Mouse (Mus musculus) embryonic facial prominence, embryonic 12.5 days (tissue): Measurements from ENCODE around the gene Ecel1. TPM values are rescaled to one million over a fixed set of nuclear protein-coding genes. Genes with fewer than 3 reads are reported as not detected.
A peak's percentile ranks its signal among the peaks of the same experiment; 100 is the strongest.

ENCODE experiments used
- ATAC-seq: fragments of 200-750 bp; cut with Nextera tagmentation; 2 replicates; pipeline ENCODE4 v1.8.0; 2017; ENCODE audit not compliant: insufficient number of reproducible peaks, insufficient read depth, low FRiP score, low TSS enrichment
- H3K27ac ChIP-seq: fragments of 300-500 bp; sonication (generic); 2 replicates; pipeline ENCODE4 v1.5.1; 2016; ENCODE audit warnings: mild to moderate bottlenecking
- H3K27me3 ChIP-seq: fragments of 300-500 bp; sonication (generic); 2 replicates; pipeline ENCODE4 v1.6.1; 2016; ENCODE audit warnings: mild to moderate bottlenecking, moderate library complexity
- H3K36me3 ChIP-seq: fragments of 300-500 bp; sonication (generic); 2 replicates; pipeline ENCODE4 v1.6.1; 2016; ENCODE audit warnings: mild to moderate bottlenecking
- H3K4me1 ChIP-seq: fragments of 300-500 bp; sonication (generic); 2 replicates; pipeline ENCODE4 v1.6.1; 2016
- H3K4me2 ChIP-seq: fragments of 300-500 bp; sonication (generic); replicated peaks from 2 replicates; pipeline ENCODE4 v1.6.1; 2016; ENCODE audit warnings: mild to moderate bottlenecking, moderate library complexity
- H3K4me3 ChIP-seq: fragments of 300-500 bp; sonication (generic); 2 replicates; pipeline ENCODE4 v1.5.1; 2016; ENCODE audit warnings: mild to moderate bottlenecking
- H3K9ac ChIP-seq: fragments of 300-500 bp; sonication (generic); 2 replicates; pipeline ENCODE4 v1.6.1; 2016; ENCODE audit warnings: mild to moderate bottlenecking, moderate library complexity
- H3K9me3 ChIP-seq: fragments of 300-500 bp; sonication (generic); 2 replicates; pipeline ENCODE4 v1.6.1; 2016; ENCODE audit warnings: mild to moderate bottlenecking, moderate library complexity
- WGBS: fragments of 180-500 bp; shearing (Covaris S2); methylation state at CpG from one replicate; pipeline ENCODE4 v1.1.7; 2016; 5-methylcytosine and 5-hydroxymethylcytosine counted together
- polyA plus RNA-seq: library from polyadenylated mRNA; unstranded; fragments of >200 nt; fragmentation: Nextera tagmentation; extraction: Ambion mirVana; gene quantifications from 2 replicates; pipeline ENCODE4 v1.2.1, GENCODE M21; 2016

Ecel1 gene
- polyA plus RNA-seq, 1 experiment from 2014 or later = 1.9 TPM

DNA sequence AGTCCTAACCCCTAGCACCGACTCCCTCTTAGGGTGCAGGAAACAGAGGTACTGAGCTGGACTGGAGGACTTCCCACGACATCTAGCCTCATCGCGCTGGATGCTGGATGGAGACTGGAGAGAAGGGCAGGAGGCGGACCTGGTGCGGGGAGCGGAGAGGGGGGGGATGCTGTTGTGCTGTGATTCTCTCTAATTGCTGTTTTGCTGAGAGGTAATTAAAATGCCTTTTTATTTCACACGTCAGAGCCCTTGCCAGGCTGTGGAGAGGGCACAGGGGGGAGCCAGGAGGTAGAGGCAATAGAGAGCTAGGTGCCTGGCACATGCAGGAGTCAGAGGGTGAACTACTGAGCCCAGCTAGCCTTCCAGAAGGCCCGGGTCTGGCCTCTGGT is 8.5 kb upstream of the Ecel1 start:
- WGBS = 44% methylated on average over 9 of the region's 9 CpGs
- H3K4me2 ChIP-seq = no peak overlapping the region
- ATAC-seq = no peak
- peaks cover 45% of the 10 kb centered on the region for H3K27me3 ChIP-seq
- H3K9me3 ChIP-seq = no peaks in the 10 kb centered on the region
- H3K27ac ChIP-seq = no peak overlapping the region
- H3K4me1 ChIP-seq = peaks cover 9% of the 10 kb centered on the region
- no peak overlapping the region for H3K4me3 ChIP-seq
- no peak overlapping the region for H3K9ac ChIP-seq
- H3K36me3 ChIP-seq = no peaks in the 10 kb centered on the region

GRCm38 (mm10) chr1:87164164-87164795 is 8.0 kb upstream of the Ecel1 start:
- Histone ChIP-seq H3K27me3 (peaks cover 46% of the 10 kb centered on the region), H3K4me2 (no peak overlapping the region), H3K9me3 (no peaks in the 10 kb centered on the region), H3K9ac (no peak overlapping the region), H3K4me3 (no peak overlapping the region), H3K27ac (no peak overlapping the region), H3K4me1 (peaks cover 5% of the 10 kb centered on the region), H3K36me3 (no peaks in the 10 kb centered on the region)
- ATAC-seq = no peak
- WGBS = 25% methylated on average over 11 of the region's 11 CpGs

DNA sequence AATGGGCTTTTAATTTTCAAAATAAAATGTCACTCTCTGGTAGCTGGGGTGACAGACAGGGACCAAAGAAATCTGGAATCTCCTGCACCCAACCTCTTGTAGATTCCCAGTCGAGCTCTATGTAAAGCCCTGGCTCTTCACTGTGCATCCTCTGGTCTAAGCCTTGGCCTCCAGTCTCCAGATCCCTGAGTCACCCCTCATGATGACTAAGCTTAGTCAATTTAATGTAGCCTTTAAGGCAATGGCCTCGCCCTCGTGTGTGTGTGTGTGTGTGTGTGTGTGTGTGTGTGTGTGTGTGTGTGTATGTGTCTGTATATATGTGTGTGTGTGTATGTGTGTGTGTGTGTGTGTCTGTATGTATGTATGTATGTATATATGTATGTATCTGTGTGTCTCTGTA is 3.1 kb upstream of the Ecel1 start:
- H3K4me3 ChIP-seq = no peak overlapping the region
- ATAC-seq = no peak
- H3K4me2 ChIP-seq = no peak overlapping the region
- H3K9ac ChIP-seq = no peak overlapping the region
- peaks cover 11% of the 10 kb centered on the region for H3K4me1 ChIP-seq
- peaks cover 64% of the 10 kb centered on the region for H3K27me3 ChIP-seq
- no peak overlapping the region for H3K27ac ChIP-seq
- 78% methylated on average over 3 of the region's 3 CpGs for whole genome bisulfite sequencing
- H3K36me3 ChIP-seq = no peaks in the 10 kb centered on the region
- H3K9me3 ChIP-seq = no peaks in the 10 kb centered on the region

DNA sequence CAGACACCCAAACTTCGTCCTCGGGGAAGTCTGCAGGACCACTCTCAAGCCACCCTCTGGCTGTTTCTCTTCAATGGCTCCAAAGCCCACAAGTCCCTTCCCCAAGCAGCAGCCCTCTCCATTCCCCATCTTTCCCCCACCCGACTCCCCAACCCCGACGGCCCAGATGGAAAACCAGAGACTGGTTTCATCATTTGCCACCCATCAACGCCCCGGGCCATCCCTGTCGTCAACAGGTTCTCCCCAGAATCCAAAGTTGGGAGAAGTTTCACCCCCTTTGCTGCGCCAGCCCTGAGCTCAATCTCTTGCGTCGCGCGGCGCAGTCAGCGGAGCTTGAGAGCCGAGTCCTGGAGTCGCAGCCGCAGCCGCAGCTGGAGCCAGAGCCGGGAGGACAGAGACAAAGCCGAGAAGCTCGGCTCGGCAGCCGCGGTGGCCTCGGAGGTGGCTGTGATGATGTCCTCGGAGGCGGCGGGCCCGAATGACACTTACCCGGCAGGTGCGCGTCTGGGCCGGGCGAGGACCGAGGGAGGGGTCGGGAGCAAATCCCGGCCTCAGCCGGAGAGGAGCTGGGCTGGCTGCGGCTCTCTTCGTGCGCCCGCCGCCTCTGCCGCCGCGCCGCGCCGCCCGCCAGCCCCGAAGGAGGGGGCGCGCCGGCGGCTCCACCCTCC is 656 bp downstream of the Ecel1 start:
- H3K4me3 ChIP-seq = peak overlapping the region; percentile 40
- ATAC-seq = no peak
- H3K27ac ChIP-seq = no peak overlapping the region
- under 1% methylated on average over 41 of the region's 56 CpGs for WGBS
- peak overlapping the region; percentile 24; the same call in 1 of the 2 replicates for H3K9ac ChIP-seq
- H3K9me3 ChIP-seq = no peaks in the 10 kb centered on the region
- H3K4me1 ChIP-seq = peaks cover 17% of the 10 kb centered on the region; the same call in 1 of the 2 replicates
- H3K4me2 ChIP-seq = peak overlapping the region; percentile 74
- H3K36me3 ChIP-seq = no peaks in the 10 kb centered on the region
- peaks cover 96% of the 10 kb centered on the region for H3K27me3 ChIP-seq

DNA sequence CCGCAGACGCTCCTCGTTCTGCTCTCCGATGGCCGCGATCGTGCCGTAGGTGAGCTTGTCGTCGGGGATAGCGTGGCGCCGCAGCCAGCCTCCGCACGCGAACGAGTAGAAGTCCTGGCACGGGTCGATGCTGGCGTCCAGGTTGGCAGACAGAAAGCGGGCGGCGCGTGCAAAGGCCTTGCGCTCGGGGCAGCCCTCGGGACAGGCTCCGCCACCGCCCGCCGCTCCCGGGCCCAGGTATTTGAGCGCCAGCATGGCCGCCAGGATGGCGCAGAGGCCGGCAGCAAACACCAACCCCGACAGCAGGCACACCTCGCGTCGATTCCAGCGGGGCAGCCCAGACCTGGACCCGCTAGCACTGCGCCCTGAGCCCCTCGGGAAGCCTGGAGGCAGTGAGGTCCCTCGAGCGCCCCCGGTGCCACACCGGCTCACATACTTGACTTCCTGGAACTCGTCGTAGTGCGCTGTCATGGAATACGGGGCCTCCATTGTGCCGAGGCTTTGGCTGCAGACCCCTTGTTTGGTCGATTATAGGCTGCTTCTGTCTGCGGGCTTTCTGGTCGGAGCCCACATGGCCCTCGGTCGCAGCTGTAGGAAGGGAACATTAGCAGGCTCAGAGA is 1.7 kb downstream of the Ecel1 start:
- peaks cover 98% of the 10 kb centered on the region for H3K27me3 ChIP-seq
- peak overlapping the region; percentile 74 for H3K4me2 ChIP-seq
- no peak overlapping the region for H3K9ac ChIP-seq
- H3K9me3 ChIP-seq = no peaks in the 10 kb centered on the region
- peaks cover 17% of the 10 kb centered on the region; the same call in 1 of the 2 replicates for H3K4me1 ChIP-seq
- peak overlapping the region; percentile 37 for H3K4me3 ChIP-seq
- WGBS = 2% methylated on average over 58 of the region's 58 CpGs
- no peak overlapping the region for H3K27ac ChIP-seq
- no peak for ATAC-seq
- H3K36me3 ChIP-seq = no peaks in the 10 kb centered on the region

GRCm38 (mm10) chr1:87153776-87154500 is 2.4 kb downstream of the Ecel1 start:
- WGBS = under 1% methylated on average over 71 of the region's 72 CpGs
- peak overlapping the region; percentile 43; the same call in 1 of the 2 replicates for H3K9ac ChIP-seq
- peaks cover 17% of the 10 kb centered on the region; the same call in 1 of the 2 replicates for H3K4me1 ChIP-seq
- H3K36me3 ChIP-seq = no peaks in the 10 kb centered on the region
- H3K4me2 ChIP-seq = peak overlapping the region; percentile 74
- peaks cover 95% of the 10 kb centered on the region for H3K27me3 ChIP-seq
- peak overlapping the region; percentile 37 for H3K4me3 ChIP-seq
- no peaks in the 10 kb centered on the region for H3K9me3 ChIP-seq
- no peak for ATAC-seq
- H3K27ac ChIP-seq = no peak overlapping the region

GRCm38 (mm10) chr1:87151286-87151685 is 5.0 kb downstream of the Ecel1 start:
- H3K4me2 ChIP-seq = no peak overlapping the region
- no peaks in the 10 kb centered on the region for H3K36me3 ChIP-seq
- H3K9ac ChIP-seq = no peak overlapping the region
- H3K27ac ChIP-seq = no peak overlapping the region
- peaks cover 70% of the 10 kb centered on the region for H3K27me3 ChIP-seq
- H3K9me3 ChIP-seq = no peaks in the 10 kb centered on the region
- no peak overlapping the region for H3K4me3 ChIP-seq
- WGBS = 80% methylated on average over 6 of the region's 6 CpGs
- no peak for ATAC-seq
- H3K4me1 ChIP-seq = peaks cover 17% of the 10 kb centered on the region; the same call in 1 of the 2 replicates

- Histone ChIP-seq H3K4me1 (peaks cover 9% of the 10 kb centered on the region; the same call in 1 of the 2 replicates), H3K9me3 (no peaks in the 10 kb centered on the region), H3K9ac (no peak overlapping the region), H3K4me3 (no peak overlapping the region), H3K4me2 (no peak overlapping the region), H3K27me3 (peaks cover 58% of the 10 kb centered on the region), H3K27ac (no peak overlapping the region), H3K36me3 (no peaks in the 10 kb centered on the region)
- WGBS = 32% methylated on average over 13 of the region's 13 CpGs
- ATAC-seq = no peak
Measured at GRCm38 (mm10) chr1:87149422-87149821, 6.9 kb downstream of the Ecel1 start.

GRCm38 (mm10) chr1:87143141-87143540 is 13.2 kb downstream of the Ecel1 start:
- ATAC-seq = no peak
- Histone ChIP-seq H3K4me2 (no peak overlapping the region), H3K27me3 (0 out of 2 replicates have a peak, but pooled peaks cover 6% of the 10 kb centered on the region), H3K9ac (no peak overlapping the region), H3K27ac (no peak overlapping the region), H3K9me3 (no peaks in the 10 kb centered on the region), H3K36me3 (no peaks in the 10 kb centered on the region), H3K4me1 (no peaks in the 10 kb centered on the region), H3K4me3 (no peak overlapping the region)
- WGBS = 82% methylated on average over 10 of the region's 10 CpGs

DNA sequence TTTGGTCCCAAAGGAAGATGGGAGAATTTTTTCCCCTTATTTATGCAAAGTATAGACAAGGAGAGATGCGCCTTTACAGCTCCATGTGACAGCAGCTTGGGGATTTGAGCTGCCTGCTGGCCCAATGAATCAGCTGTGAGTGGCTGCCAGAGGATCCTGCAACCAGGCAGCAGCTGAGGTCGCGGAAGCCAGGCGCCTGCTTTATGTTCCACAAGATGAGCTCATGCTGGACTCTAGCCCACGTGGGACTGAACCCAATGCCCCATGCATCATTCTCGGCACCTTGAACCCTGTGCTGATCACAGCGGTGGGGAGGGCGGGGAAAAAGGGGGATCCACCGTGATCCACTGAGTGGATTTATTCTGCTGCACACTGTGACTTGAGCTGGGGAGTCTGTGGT is 13.9 kb downstream of the Ecel1 start:
- ATAC-seq = no peak
- H3K4me3 ChIP-seq = no peak overlapping the region

DNA sequence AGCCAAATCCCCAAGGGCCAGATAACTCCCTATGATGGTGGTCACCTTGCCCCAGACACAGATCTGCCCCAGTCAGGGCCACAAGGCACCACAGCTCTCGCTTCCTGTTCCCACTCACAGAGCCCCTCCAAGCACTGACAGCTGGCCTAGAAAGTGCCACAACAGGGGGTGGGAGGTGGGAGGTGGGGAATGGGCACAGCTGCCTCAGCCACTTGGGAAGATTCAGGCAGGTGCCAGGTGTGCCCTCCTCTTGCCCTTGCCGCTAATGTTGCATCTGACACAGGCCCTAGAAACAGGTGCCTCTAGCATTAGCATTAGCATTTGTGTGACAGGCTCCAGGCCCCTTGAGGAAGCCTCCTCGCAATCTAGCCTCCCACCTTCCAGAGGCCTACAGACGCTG is 14.8 kb downstream of the Ecel1 start:
- no peak for ATAC-seq
- H3K4me2 ChIP-seq = no peak overlapping the region
- no peaks in the 10 kb centered on the region for H3K9me3 ChIP-seq
- no peaks in the 10 kb centered on the region for H3K36me3 ChIP-seq
- no peaks in the 10 kb centered on the region for H3K4me1 ChIP-seq
- H3K27me3 ChIP-seq = 0 out of 2 replicates have a peak, but pooled peaks cover 6% of the 10 kb centered on the region
- H3K27ac ChIP-seq = no peak overlapping the region
- WGBS = 87% methylated on average over 4 of the region's 4 CpGs
- no peak overlapping the region for H3K9ac ChIP-seq
- no peak overlapping the region for H3K4me3 ChIP-seq

More for the DNA sequence above, 13.9 kb downstream of the Ecel1 start:
- Histone ChIP-seq H3K27me3 (0 out of 2 replicates have a peak, but pooled peaks cover 6% of the 10 kb centered on the region), H3K4me1 (no peaks in the 10 kb centered on the region), H3K27ac (no peak overlapping the region), H3K9ac (no peak overlapping the region), H3K9me3 (no peaks in the 10 kb centered on the region), H3K4me2 (no peak overlapping the region), H3K36me3 (no peaks in the 10 kb centered on the region)
- WGBS = 79% methylated on average over 9 of the region's 9 CpGs
